Mouse (Mus musculus) CH12.LX (cell line): ENCODE measurements around the gene Hes2. TPM values are rescaled to one million over a fixed set of nuclear protein-coding genes. Genes with fewer than 3 reads are reported as not detected.

Source experiments
- DNase-seq: peaks from one replicate; pipeline ENCODE4 v3.0.0-alpha.2; 2013; ENCODE audit errors: extremely low read depth
- H3K27ac ChIP-seq: 2 replicates; pipeline ENCODE4 v1.5.1; 2012; ENCODE audit warnings: low read depth, mild to moderate bottlenecking, control low read depth, moderate library complexity; ENCODE audit not compliant: insufficient read depth
- H3K27me3 ChIP-seq: replicated peaks from 2 replicates; pipeline ENCODE3; 2012; ENCODE audit warnings: inconsistent platforms
- H3K36me3 ChIP-seq, 2 experiments: replicated peaks in 1 of 2; 2 replicates each; pipeline versions ENCODE3 to v1.6.1; 2012; ENCODE audit warnings: inconsistent platforms in 1 of 2, low read length in 1 of 2, mild to moderate bottlenecking in 1 of 2, mixed read lengths in 1 of 2, moderate library complexity in 1 of 2; ENCODE audit not compliant: control insufficient read depth in 1 of 2, insufficient read depth in 1 of 2
- H3K4me1 ChIP-seq, 2 experiments: 2 replicates each; pipeline ENCODE4 v1.6.1; 2012; ENCODE audit warnings: inconsistent platforms in 1 of 2, moderate library complexity in 1 of 2; ENCODE audit not compliant: insufficient read depth in 2 of 2, control insufficient read depth in 1 of 2
- H3K4me2 ChIP-seq: 2 replicates; pipeline ENCODE4 v1.6.1; 2012; ENCODE audit warnings: low read depth, mild to moderate bottlenecking, control low read depth; ENCODE audit not compliant: poor library complexity, insufficient read depth, severe bottlenecking
- H3K4me3 ChIP-seq, 3 experiments: fragments of 150-350 bp in 1 of 3; sonication (generic) in 1 of 3; replicated peaks in 1 of 3; 2 replicates each; pipeline versions ENCODE3 to v1.5.1; 2011 to 2012; ENCODE audit warnings: low read depth in 2 of 3, low read length in 2 of 3, mild to moderate bottlenecking in 2 of 3, moderate library complexity in 2 of 3, control low read depth in 1 of 3, improper control_type of control experiment in 1 of 3, inconsistent platforms in 1 of 3, mixed read lengths in 1 of 3; ENCODE audit not compliant: poor library complexity in 1 of 3
- H3K79me2 ChIP-seq: replicated peaks from 2 replicates; pipeline ENCODE4 v1.6.1; 2012; ENCODE audit warnings: mild to moderate bottlenecking, moderate library complexity; ENCODE audit not compliant: control insufficient read depth, poor library complexity, insufficient read depth, severe bottlenecking; ENCODE audit errors: extremely low read depth
- H3K9ac ChIP-seq: 2 replicates; pipeline ENCODE4 v1.6.1; 2012; ENCODE audit warnings: low read depth, mild to moderate bottlenecking, control low read depth, moderate library complexity; ENCODE audit not compliant: insufficient read depth
- H3K9me3 ChIP-seq: replicated peaks from 2 replicates; pipeline ENCODE3; 2012; ENCODE audit warnings: low read length, inconsistent platforms, mixed read lengths
- CHD2 ChIP-seq: IDR thresholded peaks from 2 replicates; pipeline ENCODE4 v1.6.1; 2011; ENCODE audit warnings: low read length, improper control_type of control experiment
- EP300 ChIP-seq: IDR thresholded peaks from 2 replicates; pipeline ENCODE4 v1.6.1; 2011; ENCODE audit warnings: low read length, improper control_type of control experiment
- ETS1 ChIP-seq: conservative IDR thresholded peaks from 2 replicates; pipeline ENCODE4 v1.6.1; 2012; ENCODE audit warnings: low read depth, mild to moderate bottlenecking, inconsistent platforms, low read length, improper control_type of control experiment, moderate library complexity
- GABPA ChIP-seq: IDR thresholded peaks from 2 replicates; pipeline ENCODE4 v1.6.1; 2012; ENCODE audit warnings: low read depth, low read length, improper control_type of control experiment, inconsistent platforms; ENCODE audit not compliant: insufficient replicate concordance
- IRF4 ChIP-seq: IDR thresholded peaks from 2 replicates; pipeline ENCODE4 v1.6.1; 2014; ENCODE audit warnings: low read depth, mild to moderate bottlenecking, inconsistent platforms, low read length, improper control_type of control experiment
- JUND ChIP-seq: conservative IDR thresholded peaks from 2 replicates; pipeline ENCODE4 v1.6.1; 2011; ENCODE audit warnings: low read depth, low read length, improper control_type of control experiment
- MAFK ChIP-seq: IDR thresholded peaks from 2 replicates; pipeline ENCODE4 v1.6.1; 2011; ENCODE audit warnings: low read length, improper control_type of control experiment; ENCODE audit not compliant: insufficient replicate concordance
- MAZ ChIP-seq: IDR thresholded peaks from 2 replicates; pipeline ENCODE4 v1.6.1; 2012; ENCODE audit warnings: low read depth, mild to moderate bottlenecking, inconsistent platforms, low read length, improper control_type of control experiment, moderate library complexity
- MEF2A ChIP-seq: IDR thresholded peaks from 2 replicates; pipeline ENCODE4 v1.6.1; 2014; ENCODE audit warnings: low read depth, mild to moderate bottlenecking, inconsistent platforms, low read length, improper control_type of control experiment, borderline replicate concordance
- MYC ChIP-seq: IDR thresholded peaks from 2 replicates; pipeline ENCODE4 v1.6.1; 2011; ENCODE audit warnings: low read depth, mild to moderate bottlenecking, improper control_type of control experiment, low read length
- NELFE ChIP-seq: IDR thresholded peaks from 2 replicates; pipeline ENCODE4 v1.6.1; 2011; ENCODE audit warnings: low read depth, low read length, improper control_type of control experiment
- NRF1 ChIP-seq: IDR thresholded peaks from 2 replicates; pipeline ENCODE4 v1.6.1; 2014; ENCODE audit warnings: low read depth, mild to moderate bottlenecking, inconsistent platforms, low read length, improper control_type of control experiment, moderate library complexity
- POLR2AphosphoS2 ChIP-seq: IDR thresholded peaks from 2 replicates; pipeline ENCODE4 v1.6.1; 2011; ENCODE audit warnings: low read depth, low read length, improper control_type of control experiment
- RAD21 ChIP-seq: IDR thresholded peaks from 2 replicates; pipeline ENCODE4 v1.6.1; 2011; ENCODE audit warnings: low read depth, mild to moderate bottlenecking, low read length, improper control_type of control experiment, moderate library complexity
- RCOR1 ChIP-seq: conservative IDR thresholded peaks from 2 replicates; pipeline ENCODE4 v1.6.1; 2012; ENCODE audit warnings: low read depth, mild to moderate bottlenecking, inconsistent platforms, low read length, improper control_type of control experiment
- SMC3 ChIP-seq: IDR thresholded peaks from 2 replicates; pipeline ENCODE4 v1.6.1; 2011; ENCODE audit warnings: low read depth, low read length, improper control_type of control experiment
- TCF12 ChIP-seq: IDR thresholded peaks from 2 replicates; pipeline ENCODE4 v1.6.1; 2014; ENCODE audit warnings: low read depth, mild to moderate bottlenecking, inconsistent platforms, low read length, improper control_type of control experiment
- UBTF ChIP-seq: IDR thresholded peaks from 2 replicates; pipeline ENCODE4 v1.6.1; 2012; ENCODE audit warnings: low read depth, mild to moderate bottlenecking, inconsistent platforms, low read length, improper control_type of control experiment, moderate library complexity
- USF1 ChIP-seq: IDR thresholded peaks from 2 replicates; pipeline ENCODE4 v1.6.1; 2014; ENCODE audit warnings: low read depth, mild to moderate bottlenecking, inconsistent platforms, low read length, improper control_type of control experiment
- USF2 ChIP-seq: conservative IDR thresholded peaks from 2 replicates; pipeline ENCODE4 v1.6.1; 2011; ENCODE audit warnings: low read depth, low read length, improper control_type of control experiment
- ZNF384 ChIP-seq: IDR thresholded peaks from 2 replicates; pipeline ENCODE4 v1.6.1; 2012; ENCODE audit warnings: low read depth, low read length, improper control_type of control experiment, inconsistent platforms
- dilution Hi-C: fragments of 300-500 bp; cut with MboI; formaldehyde crosslinking; loops from 2 replicates; pipeline ENCODE4 v1.14.3; 2020; ENCODE audit warnings: low sequenced_read_pairs; ENCODE audit not compliant: extremely low pct_unique_long_range_greater_than_20kb, extremely low pct_ligation_motif_present
- in situ Hi-C: fragments of 300-500 bp; cut with MboI; formaldehyde crosslinking; loops from 3 replicates; pipeline ENCODE4 v1.14.3; 2019; ENCODE audit warnings: low sequenced_read_pairs, low pct_ligation_motif_present, low pct_unique_long_range_greater_than_20kb, mixed read lengths
- polyA plus RNA-seq: library from polyadenylated mRNA; unstranded; fragments of >175 nt; gene quantifications from 2 replicates; pipeline ENCODE4 v1.2.1, GENCODE M21; 2012; ENCODE audit warnings: low read depth; ENCODE audit not compliant: insufficient read length
- total RNA-seq, 2 experiments: library from RNA; depleted of rRNA; stranded (reverse); fragments of 300-350 nt in 1 of 2; fragments of >200 nt in 1 of 2; gene quantifications; 2 replicates each; pipeline ENCODE4 v1.2.3; 2012 to 2014

Hes2 gene
- total and polyA plus RNA-seq, 3 experiments = not detected

- Histone ChIP-seq H3K79me2 (no peaks in the 10 kb centered on the region), H3K4me1 (peaks cover 11 to 29% of the 10 kb centered on the region in 2 experiments), H3K27me3 (peaks cover 50% of the 10 kb centered on the region), H3K36me3 (no peaks in the 10 kb centered on the region), H3K9ac (no peak overlapping the region), H3K4me3 (no peak overlapping the region), H3K9me3 (peaks cover 18% of the 10 kb centered on the region), H3K4me2 (no peak overlapping the region), H3K27ac (no peak overlapping the region)
- DNase-seq = no peak
- dilution Hi-C loops = no loop called here
- TF ChIP-seq NELFE = no peak
- TF ChIP-seq POLR2AphosphoS2 = no peak
- no peak for TF ChIP-seq TCF12
- no peak for TF ChIP-seq EP300
- TF ChIP-seq USF1 = no peak
- TF ChIP-seq GABPA = no peak
- TF ChIP-seq CHD2 = no peak
- TF ChIP-seq NRF1 = no peak
- no peak for TF ChIP-seq ZNF384
- no peak for TF ChIP-seq RCOR1
- TF ChIP-seq RAD21 = no peak
- TF ChIP-seq MEF2A = no peak
- no peak for TF ChIP-seq MAFK
- TF ChIP-seq USF2 = no peak
- TF ChIP-seq MYC = no peak
- TF ChIP-seq UBTF = no peak
- no peak for TF ChIP-seq MAZ
- TF ChIP-seq ETS1 = no peak
- TF ChIP-seq SMC3 = no peak
- in situ Hi-C loops = no loop called here
These were observed 2.9 kb downstream of the Hes2 start for GRCm38 (mm10) chr4:152161601-152162000.

GRCm38 (mm10) chr4:152162748-152163147, 4.1 kb downstream of the Hes2 start:
- no peak for DNase-seq
- dilution Hi-C loops = no loop called here
- Histone ChIP-seq H3K79me2 (no peaks in the 10 kb centered on the region), H3K4me3 (no peak overlapping the region), H3K4me2 (no peak overlapping the region), H3K9ac (no peak overlapping the region), H3K4me1 (peaks cover 11 to 29% of the 10 kb centered on the region in 2 experiments), H3K27me3 (peaks cover 41% of the 10 kb centered on the region), H3K36me3 (no peaks in the 10 kb centered on the region), H3K9me3 (peaks cover 18% of the 10 kb centered on the region), H3K27ac (no peak overlapping the region)
- in situ Hi-C loops = no loop called here
- no peak for TF ChIP-seq JUND
- TF ChIP-seq NELFE = no peak
- no peak for TF ChIP-seq NRF1
- no peak for TF ChIP-seq IRF4
- no peak for TF ChIP-seq RCOR1
